Mouse (Mus musculus): ENCODE results near the gene Plcd1. TPM values are rescaled to one million over a fixed set of nuclear protein-coding genes. Genes with fewer than 3 reads are reported as not detected.

Plcd1 gene
- polyA plus RNA-seq, 1 experiment from 2014 or later = 30.9 TPM

- 55% methylated on average over 7 of the region's 7 CpGs for WGBS
- no peak for ATAC-seq (ENCODE audit: insufficient number of reproducible peaks, insufficient read depth, low FRiP score, low TSS enrichment, low read depth)
- Histone ChIP-seq H3K4me1 (peaks cover 49% of the 10 kb centered on the region), H3K9ac (no peak overlapping the region), H3K27me3 (no peaks in the 10 kb centered on the region), H3K4me3 (no peak overlapping the region), H3K9me3 (no peaks in the 10 kb centered on the region), H3K27ac (no peak overlapping the region), H3K36me3 (peaks cover 49% of the 10 kb centered on the region), H3K4me2 (no peak overlapping the region)
These were observed 63.7 kb downstream of the Plcd1 start for GRCm38 (mm10) chr9:119029568-119029967.

GRCm38 (mm10) chr9:119028226-119029195, 64.8 kb downstream of the Plcd1 start:
- H3K4me1 ChIP-seq = peaks cover 47% of the 10 kb centered on the region
- no peak overlapping the region for H3K9ac ChIP-seq
- no peak overlapping the region for H3K27ac ChIP-seq
- H3K4me2 ChIP-seq = no peak overlapping the region
- WGBS = 91% methylated on average over 27 of the region's 27 CpGs
- H3K4me3 ChIP-seq = no peak overlapping the region
- no peaks in the 10 kb centered on the region for H3K9me3 ChIP-seq
- H3K36me3 ChIP-seq = peaks cover 50% of the 10 kb centered on the region
- no peak for ATAC-seq (ENCODE audit: insufficient number of reproducible peaks, insufficient read depth, low FRiP score, low TSS enrichment, low read depth)
- no peaks in the 10 kb centered on the region for H3K27me3 ChIP-seq

GRCm38 (mm10) chr9:119027337-119027736, 66.0 kb downstream of the Plcd1 start:
- H3K4me3 ChIP-seq = no peak overlapping the region
- no peak overlapping the region for H3K4me2 ChIP-seq
- no peak overlapping the region for H3K27ac ChIP-seq
- peaks cover 35% of the 10 kb centered on the region for H3K4me1 ChIP-seq
- no peaks in the 10 kb centered on the region for H3K9me3 ChIP-seq
- WGBS = 92% methylated on average over 7 of the region's 7 CpGs
- peaks cover 50% of the 10 kb centered on the region for H3K36me3 ChIP-seq
- ATAC-seq (ENCODE audit: insufficient number of reproducible peaks, insufficient read depth, low FRiP score, low TSS enrichment, low read depth) = no peak
- no peak overlapping the region for H3K9ac ChIP-seq
- H3K27me3 ChIP-seq = no peaks in the 10 kb centered on the region

GRCm38 (mm10) chr9:119025832-119026331, 67.4 kb downstream of the Plcd1 start:
- Histone ChIP-seq H3K4me3 (no peak overlapping the region), H3K4me1 (peaks cover 22% of the 10 kb centered on the region), H3K27me3 (no peaks in the 10 kb centered on the region), H3K4me2 (no peak overlapping the region), H3K9me3 (no peaks in the 10 kb centered on the region), H3K9ac (no peak overlapping the region), H3K36me3 (peaks cover 43% of the 10 kb centered on the region), H3K27ac (peak overlapping the region; percentile 44; the same call in 1 of the 2 replicates)
- 82% methylated on average over 7 of the region's 7 CpGs for WGBS
- no peak for ATAC-seq (ENCODE audit: insufficient number of reproducible peaks, insufficient read depth, low FRiP score, low TSS enrichment, low read depth)

GRCm38 (mm10) chr9:119025263-119025662, 68.0 kb downstream of the Plcd1 start:
- no peak for ATAC-seq (ENCODE audit: insufficient number of reproducible peaks, insufficient read depth, low FRiP score, low TSS enrichment, low read depth)
- Histone ChIP-seq H3K36me3 (peaks cover 44% of the 10 kb centered on the region), H3K9ac (no peak overlapping the region; the same call in 1 of the 2 replicates), H3K4me2 (no peak overlapping the region), H3K4me3 (no peak overlapping the region), H3K4me1 (peaks cover 22% of the 10 kb centered on the region), H3K27me3 (no peaks in the 10 kb centered on the region), H3K27ac (peak overlapping the region; percentile 44), H3K9me3 (no peaks in the 10 kb centered on the region)
- 60% methylated on average over 6 of the region's 6 CpGs for WGBS

- no peak overlapping the region for H3K27ac ChIP-seq
- H3K9me3 ChIP-seq = no peaks in the 10 kb centered on the region
- no peak overlapping the region for H3K9ac ChIP-seq
- 68% methylated on average over 7 of the region's 7 CpGs for WGBS
- H3K4me2 ChIP-seq = no peak overlapping the region
- no peaks in the 10 kb centered on the region for H3K27me3 ChIP-seq
- no peak for ATAC-seq (ENCODE audit: insufficient number of reproducible peaks, insufficient read depth, low FRiP score, low TSS enrichment, low read depth)
- peaks cover 45% of the 10 kb centered on the region for H3K36me3 ChIP-seq
- H3K4me3 ChIP-seq = no peak overlapping the region
- H3K4me1 ChIP-seq = peaks cover 32% of the 10 kb centered on the region
These were observed 71.6 kb downstream of the Plcd1 start for GRCm38 (mm10) chr9:119021731-119022130.

Small RNA genes lying within 50 kb of the gene (microRNA-seq; reads per million reads assigned to microRNA genes)
- 16.3 reads per million, percentile 32 among the genes with 10 or more reads in this experiment for gene Mir26a-1

Other genes with a start within 250 kb of the Plcd1 start
- gene Ctdspl, start 167.0 kb downstream of the Plcd1 start, polyA plus RNA-seq (2015; fragmentation: Nextera tagmentation; extraction: Ambion mirVana) = 20.6 and 21.3 TPM in 2 replicates
- gene Vill, start 40.7 kb downstream of the Plcd1 start, polyA plus RNA-seq (2015; fragmentation: Nextera tagmentation; extraction: Ambion mirVana) = 21.4 and 25.5 TPM in 2 replicates
- 1.1 and 1.4 TPM in 2 replicates for gene Dlec1, start 9.0 kb upstream of the Plcd1 start, polyA plus RNA-seq (2015; fragmentation: Nextera tagmentation; extraction: Ambion mirVana)
- 3.1 and 3.8 TPM in 2 replicates for gene Acaa1b, start 63.6 kb upstream of the Plcd1 start, polyA plus RNA-seq (2015; fragmentation: Nextera tagmentation; extraction: Ambion mirVana)
- gene Gm47289, start 65.7 kb upstream of the Plcd1 start, polyA plus RNA-seq (2015; fragmentation: Nextera tagmentation; extraction: Ambion mirVana) = not detected in 2 replicates
- gene Slc22a13, start 115.6 kb upstream of the Plcd1 start, polyA plus RNA-seq (2015; fragmentation: Nextera tagmentation; extraction: Ambion mirVana) = not detected in 2 replicates
- gene Oxsr1, start 228.9 kb upstream of the Plcd1 start, polyA plus RNA-seq (2015; fragmentation: Nextera tagmentation; extraction: Ambion mirVana) = 11.2 and 11.7 TPM in 2 replicates
- 94.4 and 96.7 TPM in 2 replicates for gene Acaa1a, start 246.2 kb upstream of the Plcd1 start, polyA plus RNA-seq (2015; fragmentation: Nextera tagmentation; extraction: Ambion mirVana)
- gene Myd88, start 247.9 kb upstream of the Plcd1 start, polyA plus RNA-seq (2015; fragmentation: Nextera tagmentation; extraction: Ambion mirVana) = 17.7 and 18.2 TPM in 2 replicates